Mouse (Mus musculus) CH12.LX (cell line): ENCODE results near the gene Fam162b.

Experiments used
- CHD2 ChIP-seq: IDR thresholded peaks from 2 replicates; pipeline ENCODE4 v1.6.1; 2011; ENCODE audit warnings: low read length, improper control_type of control experiment
- CTCF ChIP-seq, 2 experiments: IDR thresholded peaks in 1 of 2; conservative IDR thresholded peaks in 1 of 2; 2 replicates each; pipeline ENCODE4 v1.5.1; 2011 to 2012; ENCODE audit warnings: low read depth in 2 of 2, low read length in 2 of 2, improper control_type of control experiment in 1 of 2, inconsistent platforms in 1 of 2, mild to moderate bottlenecking in 1 of 2, moderate library complexity in 1 of 2
- EP300 ChIP-seq: IDR thresholded peaks from 2 replicates; pipeline ENCODE4 v1.6.1; 2011; ENCODE audit warnings: low read length, improper control_type of control experiment
- ETS1 ChIP-seq: conservative IDR thresholded peaks from 2 replicates; pipeline ENCODE4 v1.6.1; 2012; ENCODE audit warnings: low read depth, mild to moderate bottlenecking, inconsistent platforms, low read length, improper control_type of control experiment, moderate library complexity
- GABPA ChIP-seq: IDR thresholded peaks from 2 replicates; pipeline ENCODE4 v1.6.1; 2012; ENCODE audit warnings: low read depth, low read length, improper control_type of control experiment, inconsistent platforms; ENCODE audit not compliant: insufficient replicate concordance
- JUND ChIP-seq: conservative IDR thresholded peaks from 2 replicates; pipeline ENCODE4 v1.6.1; 2011; ENCODE audit warnings: low read depth, low read length, improper control_type of control experiment
- MAX ChIP-seq: IDR thresholded peaks from 2 replicates; pipeline ENCODE4 v1.6.1; 2011; ENCODE audit warnings: low read length, improper control_type of control experiment
- MXI1 ChIP-seq: IDR thresholded peaks from 2 replicates; pipeline ENCODE4 v1.6.1; 2011; ENCODE audit warnings: mild to moderate bottlenecking, low read depth, low read length, improper control_type of control experiment
- POLR2A ChIP-seq: IDR thresholded peaks from 2 replicates; pipeline ENCODE4 v1.6.1; 2011; ENCODE audit warnings: low read depth, mild to moderate bottlenecking, improper control_type of control experiment, low read length
- POLR2AphosphoS2 ChIP-seq: IDR thresholded peaks from 2 replicates; pipeline ENCODE4 v1.6.1; 2011; ENCODE audit warnings: low read depth, low read length, improper control_type of control experiment
- SIN3A ChIP-seq: IDR thresholded peaks from 2 replicates; pipeline ENCODE4 v1.6.1; 2012; ENCODE audit warnings: low read length, improper control_type of control experiment, inconsistent platforms
- SMC3 ChIP-seq: IDR thresholded peaks from 2 replicates; pipeline ENCODE4 v1.6.1; 2011; ENCODE audit warnings: low read depth, low read length, improper control_type of control experiment
- TBP ChIP-seq: conservative IDR thresholded peaks from 2 replicates; pipeline ENCODE4 v1.6.1; 2011; ENCODE audit warnings: low read depth, low read length, improper control_type of control experiment
- ZKSCAN1 ChIP-seq: IDR thresholded peaks from 2 replicates; pipeline ENCODE4 v1.6.1; 2012; ENCODE audit warnings: low read depth, inconsistent platforms, low read length, improper control_type of control experiment, borderline replicate concordance

GRCm38 (mm10) chr10:51553348-51554123, 36.8 kb downstream of the Fam162b start:
- TF ChIP-seq CTCF (conservative IDR thresholded peaks at IDR 0.05 in 1 of 2, IDR thresholded peaks at IDR 0.05 in 1 of 2; ENCODE audit: low read depth in 2 of 2, low read length in 2 of 2) (peak; percentile 21 to 92; a peak in 2 of 4 replicates), CHD2 (no peak), EP300 (no peak), POLR2A (no peak), POLR2AphosphoS2 (no peak), ZKSCAN1 (no peak), MAX (no peak), MXI1 (no peak), GABPA (no peak), JUND (no peak), SIN3A (no peak), ETS1 (no peak), SMC3 (peak; percentile 92), TBP (no peak)
